Comparison of ENCODE assay signal across 9 mouse cellular contexts in genomic region chr11:100628862-100629352, GRCm38 (mm10). TPM values are rescaled to one million over a fixed set of nuclear protein-coding genes. Genes with fewer than 3 reads are reported as not detected.
A peak's percentile ranks its signal among the peaks of the same experiment; 100 is the strongest.
DNase-seq lines count a peak whose midpoint lies in the region; ATAC-seq and TF ChIP-seq lines count a peak whose summit lies in the region.
"Had no signal": no experiment of that assay in that cellular context is flagged by ENCODE, and none has a peak within 500 bp of the region (broad histone marks: within the 10 kb centered on the region; RNA-seq: fewer than 3 reads in every experiment).

No protein-coding gene starts in this region.

- no peak overlapping the region for H3K27ac ChIP-seq in lung, postnatal 0 days (ENCODE audit: low read length)
- no peak overlapping the region for H3K27ac ChIP-seq in forebrain, postnatal 0 days (ENCODE audit: low read depth, low read length)
- H3K27ac ChIP-seq in hindbrain, postnatal 0 days = peak overlapping the region; percentile 66

- no peak overlapping the region for H3K4me3 ChIP-seq in lung, postnatal 0 days (ENCODE audit: low read depth, low read length)
- no peak overlapping the region for H3K4me3 ChIP-seq in forebrain, postnatal 0 days (ENCODE audit: low read depth, low read length)
- H3K4me3 ChIP-seq in hindbrain, postnatal 0 days (ENCODE audit: low read length) = no peak overlapping the region

- TF ChIP-seq CTCF in lung, postnatal 0 days (IDR thresholded peaks at IDR 0.05) = no peak
- no peak for TF ChIP-seq CTCF in forebrain, postnatal 0 days (IDR thresholded peaks at IDR 0.05; ENCODE audit: low read depth)
- TF ChIP-seq CTCF in hindbrain, postnatal 0 days (IDR thresholded peaks at IDR 0.05; ENCODE audit: low read depth) = no peak

- H3K9ac ChIP-seq in lung, postnatal 0 days (replicated peaks; ENCODE audit: low read depth) = no peak overlapping the region
- no peak overlapping the region for H3K9ac ChIP-seq in forebrain, postnatal 0 days
- 0 out of 2 replicates have a peak overlapping the region, but pooled peaks have one; percentile 13 for H3K9ac ChIP-seq in hindbrain, postnatal 0 days (replicated peaks; ENCODE audit: low read length)

- ATAC-seq in lung, postnatal 0 days = no peak
- peak; percentile 40; the same call in 1 of the 2 replicates for ATAC-seq in forebrain, postnatal 0 days
- peak; percentile 75 for ATAC-seq in hindbrain, postnatal 0 days

- H3K27me3 ChIP-seq in lung, postnatal 0 days (replicated peaks; ENCODE audit: insufficient read depth, low read length) = no peaks in the 10 kb centered on the region
- no peaks in the 10 kb centered on the region for H3K27me3 ChIP-seq in forebrain, postnatal 0 days (ENCODE audit: insufficient read depth, low read length)
- H3K27me3 ChIP-seq in hindbrain, postnatal 0 days (ENCODE audit: insufficient read depth, low read length) = no peaks in the 10 kb centered on the region

- H3K4me1 ChIP-seq in lung, postnatal 0 days (ENCODE audit: insufficient read depth, low read depth, low read length) = peaks cover 5% of the 10 kb centered on the region
- H3K4me1 ChIP-seq in forebrain, postnatal 0 days (ENCODE audit: insufficient read depth) = 0 out of 2 replicates have a peak, but pooled peaks cover 3% of the 10 kb centered on the region
- peaks cover 6% of the 10 kb centered on the region; the same call in 1 of the 2 replicates for H3K4me1 ChIP-seq in hindbrain, postnatal 0 days (ENCODE audit: insufficient read depth, low read length)

- 37% methylated on average over 13 of the region's 13 CpGs for WGBS in lung, postnatal 0 days
- WGBS in forebrain, postnatal 0 days = 39% methylated on average over 13 of the region's 13 CpGs
- 17% methylated on average over 13 of the region's 13 CpGs for WGBS in hindbrain, postnatal 0 days

- 0 out of 2 replicates have a peak, but pooled peaks cover 9% of the 10 kb centered on the region for H3K36me3 ChIP-seq in lung, postnatal 0 days (ENCODE audit: insufficient read depth, low read length)
- H3K36me3 ChIP-seq in forebrain, postnatal 0 days (ENCODE audit: insufficient read depth) = peaks cover 24% of the 10 kb centered on the region
- peaks cover 18% of the 10 kb centered on the region for H3K36me3 ChIP-seq in hindbrain, postnatal 0 days (ENCODE audit: insufficient read depth, low read length)

- intact Hi-C loops in gastrocnemius, postnatal 36 days (cut with DNase I) = no loop called here

- H3K9me3 ChIP-seq in lung, postnatal 0 days (ENCODE audit: low read length) = no peaks in the 10 kb centered on the region
- no peaks in the 10 kb centered on the region for H3K9me3 ChIP-seq in forebrain, postnatal 0 days (ENCODE audit: low read length)
- no peaks in the 10 kb centered on the region for H3K9me3 ChIP-seq in hindbrain, postnatal 0 days (ENCODE audit: low read length)

- H3K4me2 ChIP-seq in lung, postnatal 0 days (replicated peaks; ENCODE audit: low read depth, low read length) = 0 out of 2 replicates have a peak overlapping the region, but pooled peaks have one; percentile 11
- no peak overlapping the region for H3K4me2 ChIP-seq in forebrain, postnatal 0 days (ENCODE audit: low read depth)
- peak overlapping the region; percentile 4; the same call in 1 of the 2 replicates for H3K4me2 ChIP-seq in hindbrain, postnatal 0 days (ENCODE audit: low read depth, low read length)

- TF ChIP-seq EP300 in lung, postnatal 0 days (IDR thresholded peaks at IDR 0.05) = no peak

- peak; percentile 68 for DNase-seq in gastrocnemius, postnatal 10 days
- no peak for DNase-seq in gastrocnemius, postnatal 36 days
- DNase-seq in lung, postnatal 0 days (ENCODE audit: low spot score) = no peak
- DNase-seq in lung, postnatal 25 days (ENCODE audit: low spot score) = no peak
- DNase-seq in forebrain, postnatal 0 days = no peak
- peak; percentile 69 for DNase-seq in hindbrain, postnatal 0 days (ENCODE audit: low spot score)
- no peak for DNase-seq in urinary bladder, postnatal 25 days (ENCODE audit: low spot score)
- no peak for DNase-seq in embryo, embryonic 10.5 days (ENCODE audit: low spot score)
- DNase-seq: thymus, adult 2 months had no signal

RNA-seq across cellular contexts. Expression of gene Dnajc7, which starts 8.9 kb away (rescaled TPM):
- 100 to 1,000 TPM; 191 to 195 TPM for total RNA-seq in gastrocnemius, postnatal 10 days (2021)
- total RNA-seq in gastrocnemius, postnatal 36 days (2021) = 100 to 1,000 TPM; 105 to 110 TPM
- polyA plus RNA-seq in lung, postnatal 0 days (2015; fragmentation: Nextera tagmentation; extraction: Ambion mirVana) = 99.1 and 113 TPM in 2 replicates
- 104 and 111 TPM in 2 replicates for total RNA-seq in forebrain, postnatal 0 days (2014; rRNA removed)
- 232 and 248 TPM in 2 replicates for polyA plus RNA-seq in forebrain, postnatal 0 days (2015; fragmentation: Nextera tagmentation; extraction: Ambion mirVana)
- total RNA-seq in hindbrain, postnatal 0 days (2014; rRNA removed) = 64.6 and 73.8 TPM in 2 replicates
- 237 and 246 TPM in 2 replicates for polyA plus RNA-seq in hindbrain, postnatal 0 days (2015; fragmentation: Nextera tagmentation; extraction: Ambion mirVana)

RNA-seq across cellular contexts. Expression of gene Nkiras2, which starts 9.9 kb away (rescaled TPM):
- 10 to 100 TPM; 29.1 to 30.1 TPM for total RNA-seq in gastrocnemius, postnatal 10 days (2021)
- 10 to 100 TPM; 18.6 to 19.1 TPM for total RNA-seq in gastrocnemius, postnatal 36 days (2021)
- polyA plus RNA-seq in lung, postnatal 0 days (2015; fragmentation: Nextera tagmentation; extraction: Ambion mirVana) = 58.6 and 59.9 TPM in 2 replicates
- total RNA-seq in forebrain, postnatal 0 days (2014; rRNA removed) = 83.0 and 100 TPM in 2 replicates
- 81.1 and 81.4 TPM in 2 replicates for polyA plus RNA-seq in forebrain, postnatal 0 days (2015; fragmentation: Nextera tagmentation; extraction: Ambion mirVana)
- 125 and 131 TPM in 2 replicates for total RNA-seq in hindbrain, postnatal 0 days (2014; rRNA removed)
- 77.5 and 82.1 TPM in 2 replicates for polyA plus RNA-seq in hindbrain, postnatal 0 days (2015; fragmentation: Nextera tagmentation; extraction: Ambion mirVana)

RNA-seq across cellular contexts. Expression of gene Cnp, which starts 54.2 kb away (rescaled TPM):
- total RNA-seq in gastrocnemius, postnatal 10 days (2021) = 10 to 100 TPM; 26.0 to 33.6 TPM
- total RNA-seq in gastrocnemius, postnatal 36 days (2021) = 1 to 10 TPM; 4.3 to 7.3 TPM
- polyA plus RNA-seq in lung, postnatal 0 days (2015; fragmentation: Nextera tagmentation; extraction: Ambion mirVana) = 31.4 and 33.8 TPM in 2 replicates
- total RNA-seq in forebrain, postnatal 0 days (2014; rRNA removed) = 37.3 and 41.5 TPM in 2 replicates
- polyA plus RNA-seq in forebrain, postnatal 0 days (2015; fragmentation: Nextera tagmentation; extraction: Ambion mirVana) = 44.8 and 56.2 TPM in 2 replicates
- 95.3 and 125 TPM in 2 replicates for total RNA-seq in hindbrain, postnatal 0 days (2014; rRNA removed)
- 121 and 146 TPM in 2 replicates for polyA plus RNA-seq in hindbrain, postnatal 0 days (2015; fragmentation: Nextera tagmentation; extraction: Ambion mirVana)

Comparison
In these comparisons a context has a peak if more than half of its experiments do, and no peak if none do; other contexts are left out.
1. DNase-seq: peak in gastrocnemius, postnatal 10 days (single experiment) and hindbrain, postnatal 0 days (single experiment); none in gastrocnemius, postnatal 36 days (0 of 2), lung, postnatal 0 days (single experiment), lung, postnatal 25 days (single experiment), forebrain, postnatal 0 days (single experiment), urinary bladder, postnatal 25 days (single experiment) and embryo, embryonic 10.5 days (single experiment).